Mouse (Mus musculus) heart, postnatal 25 days (tissue): Measurements from ENCODE around the gene Samm50. TPM values are rescaled to one million over a fixed set of nuclear protein-coding genes. Genes with fewer than 3 reads are reported as not detected.
"Not testable (repeated sequence)": the region's sequence is repeated elsewhere in the genome, so short reads cannot be mapped to it uniquely, and the experiment has no call there.

Experiments
- DNase-seq: peaks from one replicate; pipeline ENCODE4 v3.0.0; 2022; ENCODE audit warnings: low spot score
- intact Hi-C: fragments of 180-260 bp; cut with DNase I; formaldehyde crosslinking; loops from one replicate; pipeline ENCODE4 v1.15.1; 2025
- total RNA-seq, 2 experiments: library from RNA; stranded (reverse); gene quantifications; 2 replicates each; pipeline ENCODE4 v1.2.3; 2021

Samm50 gene
- total RNA-seq, result 100 to 1,000 TPM; 264 to 267 TPM

GRCm38 (mm10) chr15:84192058-84192791 lies at the start of gene Samm50:
Gene Samm50 (plus strand): TSS chr15:84192241.
- DNase-seq, result peak; percentile 86
- intact Hi-C loops, result no loop called here

- DNase-seq, result no peak
- intact Hi-C loops, result no loop called here
Measured at GRCm38 (mm10) chr15:84156158-84156557, 35.9 kb upstream of the Samm50 start.

GRCm38 (mm10) chr15:84157530-84157929 lies 34.5 kb upstream of the Samm50 start:
- intact Hi-C loops, DNase-seq: not testable (repeated sequence)

- DNase-seq, result no peak
- intact Hi-C loops, result no loop called here
Measured at GRCm38 (mm10) chr15:84161871-84162270, 30.2 kb upstream of the Samm50 start.

GRCm38 (mm10) chr15:84166818-84167217 lies 25.2 kb upstream of the Samm50 start:
- no peak for DNase-seq
- intact Hi-C loops, result loop anchor here (2.0 to 5.0 kb wide), 2 partner anchors 42 to 95 kb away; no protein-coding TSS in a partner anchor

- intact Hi-C loops, result loop anchor here (2.0 to 5.0 kb wide), 2 partner anchors 43 to 95 kb away; no protein-coding TSS in a partner anchor
- peak; percentile 91 for DNase-seq
Measured at GRCm38 (mm10) chr15:84167600-84167999, 24.4 kb upstream of the Samm50 start, which contains the start of gene Pnpla3. Gene Pnpla3 (plus strand): TSS chr15:84167837.

- no peak for DNase-seq
- intact Hi-C loops, result loop anchor here (5.0 kb wide), 1 partner anchor 96 kb away; no protein-coding TSS in a partner anchor
Measured at GRCm38 (mm10) chr15:84168170-84169161, 23.6 kb upstream of the Samm50 start.

GRCm38 (mm10) chr15:84169511-84169910 lies 22.5 kb upstream of the Samm50 start:
- DNase-seq, result no peak
- intact Hi-C loops, result loop anchor here (5.0 kb wide), 1 partner anchor 97 kb away; no protein-coding TSS in a partner anchor

GRCm38 (mm10) chr15:84171166-84171565 lies 20.9 kb upstream of the Samm50 start:
- intact Hi-C loops, result no loop called here

GRCm38 (mm10) chr15:84178733-84179132 lies 13.3 kb upstream of the Samm50 start:
- intact Hi-C loops, result no loop called here
- no peak for DNase-seq

More at GRCm38 (mm10) chr15:84171166-84171565, 20.9 kb upstream of the Samm50 start:
- no peak for DNase-seq

GRCm38 (mm10) chr15:84182000-84182399 lies 10.0 kb upstream of the Samm50 start:
- intact Hi-C loops, result no loop called here
- no peak for DNase-seq

GRCm38 (mm10) chr15:84183967-84184366 lies 8.1 kb upstream of the Samm50 start:
- no peak for DNase-seq
- intact Hi-C loops, result no loop called here

GRCm38 (mm10) chr15:84186196-84186595 lies 5.8 kb upstream of the Samm50 start:
- intact Hi-C loops, result no loop called here
- DNase-seq, result no peak

- DNase-seq, result no peak
- intact Hi-C loops, result no loop called here
Measured at GRCm38 (mm10) chr15:84188887-84189530, 3.0 kb upstream of the Samm50 start.

- DNase-seq, result no peak
- intact Hi-C loops, result no loop called here
Measured at GRCm38 (mm10) chr15:84189881-84190280, 2.2 kb upstream of the Samm50 start.

- intact Hi-C loops, result no loop called here
- DNase-seq, result no peak
Measured at GRCm38 (mm10) chr15:84191724-84192057, 350 bp upstream of the Samm50 start.

GRCm38 (mm10) chr15:84196486-84197165 lies 4.6 kb downstream of the Samm50 start:
- no peak for DNase-seq
- intact Hi-C loops, result loop anchor here (5.0 kb wide), 1 partner anchor 64 kb away; no protein-coding TSS in a partner anchor

- DNase-seq, result no peak
- intact Hi-C loops, result no loop called here
Measured at GRCm38 (mm10) chr15:84207327-84207726, 15.3 kb downstream of the Samm50 start.
